Mouse (Mus musculus) midbrain, embryonic 14.5 days (tissue): ENCODE measurements at regions not wholly inside any gene's neighbourhood (a gene's known extent, or its start where the extent isn't known, plus 50 kb on each side); places are given as distances from the start of the nearest gene placed in this dataset.

Experiments
- ATAC-seq: fragments of 200-750 bp; cut with Nextera tagmentation; 2 replicates; pipeline ENCODE4 v1.8.0; 2017; ENCODE audit warnings: moderate number of reproducible peaks, moderate library complexity; ENCODE audit not compliant: low FRiP score, low TSS enrichment
- DNase-seq: peaks from one replicate; pipeline ENCODE4 v3.0.0-alpha.2; 2015
- H3K27ac ChIP-seq: fragments of 300-500 bp; sonication (generic); replicated peaks from 2 replicates; pipeline ENCODE4 v1.5.1; 2014; ENCODE audit warnings: mild to moderate bottlenecking, low read depth, low read length, moderate library complexity
- H3K27me3 ChIP-seq: fragments of 300-500 bp; sonication (generic); 2 replicates; pipeline ENCODE4 v1.6.1; 2014; ENCODE audit warnings: low read length, control low read depth, mixed read lengths; ENCODE audit not compliant: control insufficient read depth, insufficient read depth
- H3K36me3 ChIP-seq: fragments of 300-500 bp; sonication (generic); 2 replicates; pipeline ENCODE4 v1.6.1; 2014; ENCODE audit warnings: low read length, control low read depth; ENCODE audit not compliant: control insufficient read depth, insufficient read depth
- H3K4me1 ChIP-seq: fragments of 300-500 bp; sonication (generic); 2 replicates; pipeline ENCODE4 v1.6.1; 2014; ENCODE audit warnings: mild to moderate bottlenecking, antibody characterized with exemption, low read length, control low read depth; ENCODE audit not compliant: control insufficient read depth, insufficient read depth
- H3K4me2 ChIP-seq: fragments of 300-500 bp; sonication (generic); 2 replicates; pipeline ENCODE4 v1.6.1; 2014; ENCODE audit warnings: mild to moderate bottlenecking, low read length, moderate library complexity
- H3K4me3 ChIP-seq: fragments of 300-500 bp; sonication (generic); replicated peaks from 2 replicates; pipeline ENCODE4 v1.5.1; 2014; ENCODE audit warnings: low read depth, low read length
- H3K9ac ChIP-seq: fragments of 300-500 bp; sonication (generic); replicated peaks from 2 replicates; pipeline ENCODE4 v1.6.1; 2014; ENCODE audit warnings: mild to moderate bottlenecking, low read length, moderate library complexity
- H3K9me3 ChIP-seq: fragments of 300-500 bp; sonication (generic); 2 replicates; pipeline ENCODE4 v1.6.1; 2016; ENCODE audit warnings: low read length, control low read depth, mixed read lengths; ENCODE audit not compliant: control insufficient read depth
- WGBS: fragments of 180-500 bp; shearing (Covaris S2); extraction: QIAGEN DNeasy Blood & Tissue Kit; methylation state at CpG from one replicate; pipeline ENCODE4 v1.1.7; 2014; 5-methylcytosine and 5-hydroxymethylcytosine counted together

- 93% methylated on average over 6 of the region's 6 CpGs for WGBS
- ATAC-seq, result no peak
Measured at GRCm38 (mm10) chr11:44128481-44128880, 227.5 kb upstream of the Adra1b start.

GRCm38 (mm10) chr11:44133244-44133643, 232.2 kb upstream of the Adra1b start:
- no peak overlapping the region for H3K27ac ChIP-seq
- no peaks in the 10 kb centered on the region for H3K27me3 ChIP-seq
- H3K36me3 ChIP-seq, result no peaks in the 10 kb centered on the region
- H3K9ac ChIP-seq, result no peak overlapping the region
- ATAC-seq (no peak), DNase-seq (no peak)
- H3K9me3 ChIP-seq, result no peaks in the 10 kb centered on the region
- H3K4me3 ChIP-seq, result no peak overlapping the region
- no peak overlapping the region for H3K4me2 ChIP-seq
- no peaks in the 10 kb centered on the region for H3K4me1 ChIP-seq
- 76% methylated on average over 7 of the region's 7 CpGs for WGBS

More at GRCm38 (mm10) chr11:44128481-44128880, 227.5 kb upstream of the Adra1b start:
- H3K36me3 ChIP-seq, result no peaks in the 10 kb centered on the region
- no peak for DNase-seq
- no peaks in the 10 kb centered on the region for H3K27me3 ChIP-seq
- H3K4me1 ChIP-seq, result 0 out of 2 replicates have a peak, but pooled peaks cover 4% of the 10 kb centered on the region
- H3K27ac ChIP-seq, result no peak overlapping the region
- H3K4me3 ChIP-seq, result no peak overlapping the region
- no peak overlapping the region for H3K9ac ChIP-seq
- no peaks in the 10 kb centered on the region for H3K9me3 ChIP-seq
- H3K4me2 ChIP-seq, result no peak overlapping the region

- 90% methylated on average over 3 of the region's 3 CpGs for WGBS
- ATAC-seq (no peak), DNase-seq (no peak)
- H3K9ac ChIP-seq, result no peak overlapping the region
- H3K27ac ChIP-seq, result no peak overlapping the region
- no peaks in the 10 kb centered on the region for H3K27me3 ChIP-seq
- no peak overlapping the region for H3K4me3 ChIP-seq
- no peaks in the 10 kb centered on the region for H3K9me3 ChIP-seq
- H3K4me1 ChIP-seq, result no peaks in the 10 kb centered on the region
- H3K4me2 ChIP-seq, result no peak overlapping the region
- H3K36me3 ChIP-seq, result no peaks in the 10 kb centered on the region
Measured at GRCm38 (mm10) chr11:44136024-44136423, 235.0 kb upstream of the Adra1b start.

- WGBS, result 95% methylated on average over 4 of the region's 4 CpGs
- no peak for ATAC-seq
Measured at GRCm38 (mm10) chr11:44142996-44143395, 242.0 kb upstream of the Adra1b start.

GRCm38 (mm10) chr11:44144477-44144876, 243.5 kb upstream of the Adra1b start:
- Histone ChIP-seq H3K9me3 (no peaks in the 10 kb centered on the region), H3K4me1 (no peaks in the 10 kb centered on the region), H3K36me3 (no peaks in the 10 kb centered on the region), H3K27me3 (no peaks in the 10 kb centered on the region), H3K4me2 (no peak overlapping the region), H3K9ac (no peak overlapping the region), H3K27ac (no peak overlapping the region), H3K4me3 (no peak overlapping the region)
- ATAC-seq, result no peak
- WGBS, result 81% methylated on average over 3 of the region's 3 CpGs
- DNase-seq, result no peak

More at GRCm38 (mm10) chr11:44142996-44143395, 242.0 kb upstream of the Adra1b start:
- Histone ChIP-seq H3K9me3 (no peaks in the 10 kb centered on the region), H3K4me3 (no peak overlapping the region), H3K36me3 (no peaks in the 10 kb centered on the region), H3K4me2 (no peak overlapping the region), H3K27me3 (no peaks in the 10 kb centered on the region), H3K4me1 (no peaks in the 10 kb centered on the region), H3K9ac (no peak overlapping the region), H3K27ac (no peak overlapping the region)
- no peak for DNase-seq

GRCm38 (mm10) chr11:44146419-44146818, 245.4 kb upstream of the Adra1b start:
- H3K4me3 ChIP-seq, result no peak overlapping the region
- no peak overlapping the region for H3K4me2 ChIP-seq
- no peak overlapping the region for H3K27ac ChIP-seq
- no peaks in the 10 kb centered on the region for H3K4me1 ChIP-seq
- H3K36me3 ChIP-seq, result no peaks in the 10 kb centered on the region
- no peaks in the 10 kb centered on the region for H3K9me3 ChIP-seq
- H3K27me3 ChIP-seq, result no peaks in the 10 kb centered on the region
- no peak overlapping the region for H3K9ac ChIP-seq
- ATAC-seq (no peak), DNase-seq (no peak)
- WGBS, result 94% methylated on average over 3 of the region's 3 CpGs

GRCm38 (mm10) chr11:44153576-44153975, 246.3 kb upstream of the Il12b start:
- WGBS, result 97% methylated on average over 3 of the region's 3 CpGs
- no peak overlapping the region for H3K27ac ChIP-seq

GRCm38 (mm10) chr11:44155591-44155990, 244.3 kb upstream of the Il12b start:
- WGBS, result 70% methylated on average over 2 of the region's 2 CpGs
- H3K27ac ChIP-seq, result no peak overlapping the region

More at GRCm38 (mm10) chr11:44153576-44153975, 246.3 kb upstream of the Il12b start:
- ATAC-seq (no peak), DNase-seq (no peak)
- no peaks in the 10 kb centered on the region for H3K4me1 ChIP-seq
- no peaks in the 10 kb centered on the region for H3K36me3 ChIP-seq
- no peak overlapping the region for H3K4me2 ChIP-seq
- H3K9ac ChIP-seq, result no peak overlapping the region
- H3K4me3 ChIP-seq, result no peak overlapping the region
- H3K27me3 ChIP-seq, result no peaks in the 10 kb centered on the region
- H3K9me3 ChIP-seq, result no peaks in the 10 kb centered on the region

GRCm38 (mm10) chr11:44156081-44156480, 243.8 kb upstream of the Il12b start:
- no peak overlapping the region for H3K9ac ChIP-seq
- 50% methylated on average over 5 of the region's 5 CpGs for WGBS
- H3K27me3 ChIP-seq, result no peaks in the 10 kb centered on the region
- H3K4me3 ChIP-seq, result no peak overlapping the region
- ATAC-seq (no peak), DNase-seq (peak; percentile 31)
- H3K9me3 ChIP-seq, result no peaks in the 10 kb centered on the region
- H3K4me1 ChIP-seq, result no peaks in the 10 kb centered on the region
- H3K36me3 ChIP-seq, result no peaks in the 10 kb centered on the region
- no peak overlapping the region for H3K4me2 ChIP-seq
- no peak overlapping the region for H3K27ac ChIP-seq

More at GRCm38 (mm10) chr11:44155591-44155990, 244.3 kb upstream of the Il12b start:
- Histone ChIP-seq H3K4me3 (no peak overlapping the region), H3K4me1 (no peaks in the 10 kb centered on the region), H3K27me3 (no peaks in the 10 kb centered on the region), H3K4me2 (no peak overlapping the region), H3K9me3 (no peaks in the 10 kb centered on the region), H3K9ac (no peak overlapping the region), H3K36me3 (no peaks in the 10 kb centered on the region)
- ATAC-seq, result no peak
- no peak for DNase-seq
